Mouse (Mus musculus) lung, adult 18-20 months (tissue): ENCODE results near the gene Ahr.

Source experiments
- DNase-seq, 2 experiments: peaks; one replicate each; pipeline ENCODE4 v3.0.0; 2022; ENCODE audit warnings: mixed read lengths in 2 of 2

Ahr gene

GRCm38 (mm10) chr12:35501476-35501875, 33.4 kb downstream of the Ahr start:
- no peak for DNase-seq

- DNase-seq, result no peak
Measured at GRCm38 (mm10) chr12:35495195-35495594, 39.6 kb downstream of the Ahr start.

- no peak for DNase-seq
Measured at GRCm38 (mm10) chr12:35480764-35481163, 54.1 kb downstream of the Ahr start.

GRCm38 (mm10) chr12:35478906-35479305, 55.9 kb downstream of the Ahr start:
- no peak for DNase-seq

- no peak for DNase-seq
Measured at GRCm38 (mm10) chr12:35463457-35463856, 71.4 kb downstream of the Ahr start.

GRCm38 (mm10) chr12:35462667-35463066, 72.2 kb downstream of the Ahr start:
- no peak for DNase-seq

GRCm38 (mm10) chr12:35459662-35460061, 75.2 kb downstream of the Ahr start:
- DNase-seq, result no peak
